Mouse (Mus musculus) embryonic fibroblast, embryonic 13.5 days (primary cell): ENCODE measurements around the gene Zmym5. TPM values are rescaled to one million over a fixed set of nuclear protein-coding genes. Genes with fewer than 3 reads are reported as not detected.
"Not testable (repeated sequence)": the region's sequence is repeated elsewhere in the genome, so short reads cannot be mapped to it uniquely, and the experiment has no call there.

Experiments used
- H3K27ac ChIP-seq: 2 replicates; pipeline ENCODE4 v1.5.1; 2012; ENCODE audit warnings: low read length, control low read depth, inconsistent platforms; ENCODE audit not compliant: insufficient read depth
- H3K4me1 ChIP-seq: 2 replicates; pipeline ENCODE4 v1.6.1; 2011; ENCODE audit warnings: low read length; ENCODE audit not compliant: control insufficient read depth, insufficient read depth
- H3K4me3 ChIP-seq: 2 replicates; pipeline ENCODE4 v1.5.1; 2011; ENCODE audit warnings: mild to moderate bottlenecking, control low read depth, low read length; ENCODE audit not compliant: insufficient read depth
- CTCF ChIP-seq: IDR thresholded peaks from 2 replicates; pipeline ENCODE4 v1.5.1; 2011; ENCODE audit warnings: mild to moderate bottlenecking, control low read depth, low read length, moderate library complexity, borderline replicate concordance; ENCODE audit not compliant: insufficient read depth
- POLR2A ChIP-seq: IDR thresholded peaks from 2 replicates; pipeline ENCODE4 v1.6.1; 2011; ENCODE audit warnings: low read depth, mild to moderate bottlenecking, control low read depth, low read length, moderate library complexity
- polyA plus RNA-seq: library from polyadenylated mRNA; stranded (reverse); fragments of >200 nt; gene quantifications from 2 replicates; pipeline ENCODE4 v1.2.4, GENCODE M21; 2011; ENCODE audit warnings: low read depth; ENCODE audit not compliant: missing spikeins, insufficient read length

Gene Zmym5
- polyA plus RNA-seq, 1 experiment: 43.3 TPM

DNA sequence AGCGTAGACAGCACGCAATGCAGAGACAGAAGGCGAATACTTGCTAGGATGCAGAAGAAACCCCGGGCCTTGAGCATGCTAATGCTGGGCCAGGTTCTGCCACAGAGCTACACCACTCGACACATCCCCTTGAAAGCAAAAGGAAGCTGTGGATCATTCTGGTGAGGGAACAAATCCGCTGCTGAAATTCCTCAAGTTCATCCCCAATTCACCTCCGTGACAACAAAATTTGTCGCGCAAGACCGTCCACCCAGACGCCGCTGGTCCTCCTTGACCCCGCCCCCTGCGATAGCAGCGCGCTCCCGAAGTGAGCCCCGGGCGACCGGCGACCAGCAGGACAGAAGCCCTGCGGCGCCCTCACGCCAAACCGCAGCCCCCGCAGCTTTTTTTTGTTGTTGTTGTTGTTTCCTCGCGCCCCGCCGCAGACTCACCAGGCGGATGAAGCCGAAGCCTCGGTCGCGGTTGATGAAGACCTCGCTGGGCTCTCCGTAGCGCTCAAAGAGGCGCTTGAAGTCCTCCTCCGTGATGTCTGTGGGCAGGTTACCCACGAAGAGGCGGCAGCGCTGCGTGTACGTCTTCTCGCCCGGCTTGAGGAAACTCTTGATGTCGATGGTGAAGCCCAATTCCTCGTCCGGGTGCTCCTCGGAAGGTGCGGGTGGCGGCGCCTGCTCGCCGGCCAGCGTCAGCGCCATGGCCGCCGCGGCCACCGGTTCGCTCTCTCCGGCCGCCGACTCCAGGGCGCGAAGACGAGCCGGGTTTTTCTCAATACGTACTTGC, 34.0 kb downstream of the Zmym5 start:
- peak overlapping the region; percentile 85 for H3K27ac ChIP-seq
- H3K4me3 ChIP-seq: peak overlapping the region; percentile 84
- no peak for TF ChIP-seq CTCF
- TF ChIP-seq POLR2A: no peak; the same call in 1 of the 2 replicates
- H3K4me1 ChIP-seq: peaks cover 3% of the 10 kb centered on the region

DNA sequence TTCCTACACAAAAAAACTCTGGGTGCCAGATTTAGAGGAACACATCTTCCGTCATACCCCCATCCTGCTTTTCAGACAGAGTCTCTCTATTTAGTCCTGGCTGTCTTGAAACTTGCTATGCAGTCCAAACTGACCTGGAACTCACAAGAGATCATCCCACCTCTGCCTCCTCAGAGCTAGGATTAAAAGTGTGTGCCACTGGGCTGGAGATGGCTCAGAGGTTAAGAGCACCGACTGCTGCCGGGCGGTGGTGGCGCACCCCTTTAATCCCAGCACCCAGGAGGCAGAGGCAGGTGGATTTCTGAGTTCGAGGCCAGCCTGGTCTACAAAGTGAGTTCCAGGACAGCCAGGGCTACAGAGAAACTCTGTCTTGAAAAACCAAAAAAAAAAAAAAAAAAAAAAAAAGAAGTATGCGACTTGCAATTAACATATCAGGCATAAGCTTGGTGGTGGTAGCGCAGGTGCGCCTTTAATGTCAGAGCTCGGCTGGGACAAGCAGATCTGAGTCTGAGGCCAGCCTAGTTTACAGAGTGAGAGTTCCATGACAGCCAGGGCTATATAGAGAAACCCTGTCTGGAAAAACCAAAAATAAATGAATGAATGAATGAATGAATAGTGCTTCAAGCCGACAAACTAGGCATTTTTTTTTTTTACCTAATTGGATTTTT, 34.8 kb downstream of the Zmym5 start:
- TF ChIP-seq POLR2A: no peak
- TF ChIP-seq CTCF: no peak
- Histone ChIP-seq H3K27ac (no peak overlapping the region), H3K4me3 (peak overlapping the region; percentile 84), H3K4me1 (peaks cover 3% of the 10 kb centered on the region)

DNA sequence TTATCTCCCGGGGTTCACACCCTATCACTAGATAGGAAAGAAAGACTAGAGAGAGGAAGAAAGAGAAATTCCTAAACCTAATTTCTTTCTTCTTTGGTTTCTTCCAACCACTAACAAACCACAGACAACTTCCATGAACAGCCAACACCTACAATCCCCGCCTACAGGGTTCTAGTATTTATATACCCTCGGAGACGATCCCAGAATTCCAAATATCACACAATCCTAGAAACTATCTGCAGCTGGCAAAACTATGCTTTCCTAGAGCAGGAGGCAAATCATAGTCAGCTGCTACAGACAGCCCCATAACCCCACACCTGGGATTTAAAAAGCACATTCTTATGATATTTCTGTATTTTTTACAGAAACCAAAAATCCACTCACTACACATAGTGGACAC, 36.1 kb downstream of the Zmym5 start:
- no peak overlapping the region for H3K27ac ChIP-seq
- no peak overlapping the region; the same call in 1 of the 2 replicates for H3K4me3 ChIP-seq
- TF ChIP-seq CTCF: no peak
- no peak for TF ChIP-seq POLR2A
- H3K4me1 ChIP-seq: peaks cover 3% of the 10 kb centered on the region

DNA sequence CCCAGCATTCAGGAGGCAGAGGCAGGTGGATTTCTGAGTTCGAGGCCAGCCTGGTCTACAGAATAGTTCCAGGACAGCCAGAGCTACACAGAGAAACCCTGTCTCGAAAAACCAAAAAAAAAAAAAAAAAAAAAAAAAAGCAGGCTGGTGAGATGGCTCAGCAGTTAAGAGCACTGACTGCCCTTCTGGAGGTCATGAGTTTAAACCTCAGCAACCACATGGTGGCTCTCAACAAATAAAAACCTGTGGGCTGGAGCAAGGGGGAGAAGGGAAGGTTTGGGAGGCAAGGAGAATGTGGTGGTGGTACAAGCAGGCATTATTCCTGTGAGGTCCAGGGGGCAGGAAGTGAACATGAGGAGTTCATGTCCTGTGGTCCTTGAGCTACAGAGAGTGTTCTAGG, 45.1 kb downstream of the Zmym5 start:
- not testable (repeated sequence) for H3K4me3 ChIP-seq

DNA sequence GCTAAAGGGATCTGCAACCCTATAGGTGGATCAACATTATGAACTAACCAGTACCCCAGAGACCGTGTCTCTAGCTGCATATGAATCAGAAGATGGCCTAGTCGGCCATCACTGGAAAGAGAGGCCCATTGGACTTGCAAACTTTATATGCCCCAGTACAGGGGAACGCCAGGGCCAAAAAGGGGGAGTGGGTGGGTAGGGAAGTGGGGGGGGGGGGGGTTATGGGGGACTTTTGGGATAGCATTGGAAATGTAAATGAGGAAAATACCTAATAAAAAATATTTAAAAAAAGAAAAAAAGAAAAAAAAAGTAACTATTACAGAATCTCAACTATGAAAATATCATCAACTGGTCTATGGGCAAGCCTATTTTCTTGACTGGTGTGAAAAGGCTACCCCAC, 46.4 kb downstream of the Zmym5 start:
- H3K4me1 ChIP-seq, H3K27ac ChIP-seq: not testable (repeated sequence)

More for the DNA sequence above, 45.1 kb downstream of the Zmym5 start:
- not testable (repeated sequence) for H3K27ac ChIP-seq, H3K4me1 ChIP-seq

DNA sequence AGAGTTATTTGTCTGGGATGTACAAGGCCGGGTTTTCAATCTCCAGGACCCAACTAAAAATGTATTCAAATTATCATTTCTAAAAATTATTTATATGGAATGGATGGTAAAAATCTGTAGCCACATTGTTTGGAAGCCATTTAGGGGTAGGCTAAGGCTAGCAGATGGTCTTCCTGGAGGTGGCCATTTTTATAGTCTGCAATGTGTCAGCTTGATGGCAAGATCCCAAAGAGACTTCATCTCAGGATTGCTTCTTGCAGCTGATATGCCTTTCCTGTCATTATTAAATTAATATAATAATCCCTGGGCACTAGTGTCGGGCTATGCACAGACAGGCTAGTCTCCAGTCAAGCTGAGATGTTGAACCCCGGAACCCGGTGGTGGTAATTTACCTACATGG, 60.2 kb downstream of the Zmym5 start:
- H3K27ac ChIP-seq: no peak overlapping the region
- no peaks in the 10 kb centered on the region for H3K4me1 ChIP-seq
- H3K4me3 ChIP-seq: no peak overlapping the region
- TF ChIP-seq CTCF (no peak), POLR2A (no peak)

More for the DNA sequence above, 46.4 kb downstream of the Zmym5 start:
- H3K4me3 ChIP-seq: not testable (repeated sequence)

Other genes with a start within 250 kb of the Zmym5 start
- 11.7 and 12.1 TPM in 2 replicates for gene Cenpj, start 236.3 kb downstream of the Zmym5 start, polyA plus RNA-seq
- gene Parp4, start 236.1 kb downstream of the Zmym5 start, polyA plus RNA-seq: 16.8 and 20.5 TPM in 2 replicates
- 34.9 and 37.3 TPM in 2 replicates for gene Mphosph8, start 143.5 kb downstream of the Zmym5 start, polyA plus RNA-seq
- gene Pspc1, start 33.4 kb downstream of the Zmym5 start, polyA plus RNA-seq: 47.7 and 57.4 TPM in 2 replicates
- 103 and 104 TPM in 2 replicates for gene Zmym2, start 74.9 kb upstream of the Zmym5 start, polyA plus RNA-seq
- 0.37 and 0.47 TPM in 2 replicates for gene Gja3, start 246.4 kb upstream of the Zmym5 start, polyA plus RNA-seq